Mouse (Mus musculus): ENCODE measurements at regions not wholly inside any gene's neighbourhood (a gene's known extent, or its start where the extent isn't known, plus 50 kb on each side); places are given as distances from the start of the nearest gene placed in this dataset.

GRCm38 (mm10) chr5:41187193-41187592, 520.8 kb downstream of the Rab28 start:
- TF ChIP-seq GABPA (IDR thresholded peaks at IDR 0.05; ENCODE audit: low read depth, low read length) (no peak), ELF1 (IDR thresholded peaks at IDR 0.05; ENCODE audit: low read depth, low read length) (no peak), POLR2A (IDR thresholded peaks at IDR 0.05; ENCODE audit: control insufficient read depth in 1 of 2, insufficient read depth in 1 of 2, low read depth in 1 of 2, low read length in 2 of 2, poor library complexity in 1 of 2) (no peak)

All from MEL (cell line).